Mouse (Mus musculus): Measurements from ENCODE around the gene Rasl2-9. TPM values are rescaled to one million over a fixed set of nuclear protein-coding genes. Genes with fewer than 3 reads are reported as not detected.

Gene Rasl2-9
- polyA plus RNA-seq, 1 experiment: not detected

GRCm38 (mm10) chr7:5098769-5099168 lies 27.0 kb downstream of the Rasl2-9 start:
- no peak for TF ChIP-seq POLR2A (IDR thresholded peaks at IDR 0.05; ENCODE audit: borderline replicate concordance, low read depth, low read length)
- Histone ChIP-seq H3K4me1 (ENCODE audit: control insufficient read depth, insufficient read depth, low read length) (peaks cover 37% of the 10 kb centered on the region), H3K27ac (ENCODE audit: insufficient read depth, low read depth, low read length) (no peak overlapping the region), H3K4me3 (ENCODE audit: insufficient read depth, low read length) (no peak overlapping the region)

DNA sequence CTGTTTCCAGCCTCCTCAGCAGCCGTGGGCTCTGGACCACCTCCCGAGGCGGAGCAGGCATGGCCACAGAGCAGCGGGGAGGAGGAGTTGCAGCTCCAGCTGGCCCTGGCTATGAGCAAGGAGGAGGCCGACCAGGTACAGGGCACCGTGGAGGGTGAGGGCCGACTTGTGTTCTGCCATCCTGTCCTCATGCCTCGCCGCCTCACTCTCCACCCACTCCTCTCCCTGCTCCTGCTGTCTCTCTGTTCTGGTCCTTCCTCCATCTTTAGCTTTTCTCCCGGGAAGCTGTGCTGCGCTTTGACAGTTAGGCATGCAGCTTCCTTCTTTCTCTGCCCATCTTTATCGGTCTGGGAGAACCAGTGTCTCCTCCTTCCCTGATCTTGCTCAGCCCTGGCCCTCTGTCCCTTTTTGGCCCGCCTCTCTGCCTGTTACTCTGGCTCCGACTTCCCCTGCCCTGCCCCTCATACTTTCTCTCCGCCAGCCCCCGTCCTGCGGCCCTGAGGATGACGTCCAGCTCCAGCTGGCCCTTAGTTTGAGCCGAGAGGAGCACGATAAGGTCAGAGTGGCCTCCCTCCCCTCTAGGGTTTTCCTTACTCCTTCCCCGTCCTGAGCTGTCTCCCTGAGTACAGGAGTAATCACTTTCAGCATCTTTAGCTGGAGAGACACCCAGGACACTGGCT lies 32.8 kb downstream of the Rasl2-9 start:
- TF ChIP-seq CTCF (IDR thresholded peaks at IDR 0.05; ENCODE audit: low read depth, low read length) (no peak), POLR2A (IDR thresholded peaks at IDR 0.05; ENCODE audit: borderline replicate concordance, low read depth, low read length) (no peak)
- Histone ChIP-seq H3K4me1 (ENCODE audit: control insufficient read depth, insufficient read depth, low read length) (0 out of 2 replicates have a peak, but pooled peaks cover 2% of the 10 kb centered on the region), H3K27ac (ENCODE audit: insufficient read depth, low read depth, low read length) (no peak overlapping the region), H3K4me3 (ENCODE audit: insufficient read depth, low read length) (no peak overlapping the region)

- TF ChIP-seq CTCF (IDR thresholded peaks at IDR 0.05; ENCODE audit: low read depth, low read length): no peak
- TF ChIP-seq POLR2A (IDR thresholded peaks at IDR 0.05; ENCODE audit: borderline replicate concordance, low read depth, low read length): no peak
- H3K4me1 ChIP-seq (ENCODE audit: control insufficient read depth, insufficient read depth, low read length): 0 out of 2 replicates have a peak, but pooled peaks cover 2% of the 10 kb centered on the region
- no peak overlapping the region for H3K4me3 ChIP-seq (ENCODE audit: insufficient read depth, low read length)
- no peak overlapping the region for H3K27ac ChIP-seq (ENCODE audit: insufficient read depth, low read depth, low read length)
Observed at GRCm38 (mm10) chr7:5092381-5092780, 33.4 kb downstream of the Rasl2-9 start.

GRCm38 (mm10) chr7:5091008-5091728 lies 34.6 kb downstream of the Rasl2-9 start:
- peaks cover 9% of the 10 kb centered on the region; the same call in 1 of the 2 replicates for H3K4me1 ChIP-seq (ENCODE audit: control insufficient read depth, insufficient read depth, low read length)
- no peak overlapping the region for H3K4me3 ChIP-seq (ENCODE audit: insufficient read depth, low read length)
- no peak overlapping the region for H3K27ac ChIP-seq (ENCODE audit: insufficient read depth, low read depth, low read length)
- TF ChIP-seq CTCF (IDR thresholded peaks at IDR 0.05; ENCODE audit: low read depth, low read length): no peak
- TF ChIP-seq POLR2A (IDR thresholded peaks at IDR 0.05; ENCODE audit: borderline replicate concordance, low read depth, low read length): no peak

DNA sequence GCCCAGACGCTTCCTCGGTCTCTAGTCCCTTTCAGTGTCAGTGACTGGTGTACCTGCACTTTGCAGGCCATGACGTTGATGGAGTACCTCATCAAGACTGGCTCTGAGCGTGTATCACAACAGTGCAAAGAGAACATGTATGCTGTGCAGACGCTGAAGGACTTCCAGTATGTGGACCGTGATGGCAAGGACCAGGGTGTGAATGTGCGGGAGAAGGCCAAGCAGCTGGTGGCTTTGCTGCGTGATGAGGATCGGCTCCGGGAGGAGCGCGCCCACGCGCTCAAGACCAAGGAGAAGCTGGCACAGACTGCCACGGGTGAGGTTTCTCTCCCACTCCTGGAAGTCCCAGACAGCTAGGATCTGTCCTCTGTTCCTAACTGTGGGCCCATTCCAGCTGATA lies 35.9 kb downstream of the Rasl2-9 start:
- H3K4me1 ChIP-seq (ENCODE audit: control insufficient read depth, insufficient read depth, low read length): peaks cover 12% of the 10 kb centered on the region
- TF ChIP-seq CTCF (IDR thresholded peaks at IDR 0.05; ENCODE audit: low read depth, low read length) (no peak), POLR2A (IDR thresholded peaks at IDR 0.05; ENCODE audit: borderline replicate concordance, low read depth, low read length) (no peak)
- H3K4me3 ChIP-seq (ENCODE audit: insufficient read depth, low read length): no peak overlapping the region
- H3K27ac ChIP-seq (ENCODE audit: insufficient read depth, low read depth, low read length): no peak overlapping the region

GRCm38 (mm10) chr7:5087886-5088285 lies 37.9 kb downstream of the Rasl2-9 start:
- H3K27ac ChIP-seq (ENCODE audit: insufficient read depth, low read depth, low read length): no peak overlapping the region
- peaks cover 24% of the 10 kb centered on the region for H3K4me1 ChIP-seq (ENCODE audit: control insufficient read depth, insufficient read depth, low read length)
- no peak overlapping the region for H3K4me3 ChIP-seq (ENCODE audit: insufficient read depth, low read length)
- TF ChIP-seq CTCF (IDR thresholded peaks at IDR 0.05; ENCODE audit: low read depth, low read length) (no peak), POLR2A (IDR thresholded peaks at IDR 0.05; ENCODE audit: borderline replicate concordance, low read depth, low read length) (no peak)

GRCm38 (mm10) chr7:5086921-5087440 lies 38.8 kb downstream of the Rasl2-9 start:
- no peak overlapping the region for H3K4me3 ChIP-seq (ENCODE audit: insufficient read depth, low read length)
- TF ChIP-seq CTCF (IDR thresholded peaks at IDR 0.05; ENCODE audit: low read depth, low read length) (no peak), POLR2A (IDR thresholded peaks at IDR 0.05; ENCODE audit: borderline replicate concordance, low read depth, low read length) (no peak)
- peaks cover 31% of the 10 kb centered on the region for H3K4me1 ChIP-seq (ENCODE audit: control insufficient read depth, insufficient read depth, low read length)
- no peak overlapping the region for H3K27ac ChIP-seq (ENCODE audit: insufficient read depth, low read depth, low read length)

GRCm38 (mm10) chr7:5085512-5085911 lies 40.2 kb downstream of the Rasl2-9 start:
- Histone ChIP-seq H3K4me3 (ENCODE audit: insufficient read depth, low read length) (no peak overlapping the region), H3K4me1 (ENCODE audit: control insufficient read depth, insufficient read depth, low read length) (peaks cover 33% of the 10 kb centered on the region), H3K27ac (ENCODE audit: insufficient read depth, low read depth, low read length) (no peak overlapping the region)
- TF ChIP-seq CTCF (IDR thresholded peaks at IDR 0.05; ENCODE audit: low read depth, low read length) (no peak), POLR2A (IDR thresholded peaks at IDR 0.05; ENCODE audit: borderline replicate concordance, low read depth, low read length) (no peak)

GRCm38 (mm10) chr7:5083325-5084105 lies 42.2 kb downstream of the Rasl2-9 start:
- peak overlapping the region; percentile 87 for H3K27ac ChIP-seq (ENCODE audit: insufficient read depth, low read depth, low read length)
- TF ChIP-seq POLR2A (IDR thresholded peaks at IDR 0.05; ENCODE audit: borderline replicate concordance, low read depth, low read length) (no peak), CTCF (IDR thresholded peaks at IDR 0.05; ENCODE audit: low read depth, low read length) (no peak)
- H3K4me1 ChIP-seq (ENCODE audit: control insufficient read depth, insufficient read depth, low read length): peaks cover 38% of the 10 kb centered on the region

More at GRCm38 (mm10) chr7:5083325-5084105, 42.2 kb downstream of the Rasl2-9 start:
- peak overlapping the region; percentile 41 for H3K4me3 ChIP-seq (ENCODE audit: insufficient read depth, low read length)

Data from bone marrow macrophage, adult 2 months (primary cell).